Mouse (Mus musculus) 416B (cell line): ENCODE results near the gene Oaz2.
"Not testable (repeated sequence)": the region's sequence is repeated elsewhere in the genome, so short reads cannot be mapped to it uniquely, and the experiment has no call there.

ENCODE experiments used
- DNase-seq: peaks from one replicate; pipeline ENCODE4 v3.0.0; 2011; ENCODE audit warnings: low read depth

Gene Oaz2

GRCm38 (mm10) chr9:65651957-65652356, 15.8 kb upstream of the Oaz2 start:
- peak; percentile 57 for DNase-seq

- DNase-seq = no peak
These were observed 14.1 kb upstream of the Oaz2 start for GRCm38 (mm10) chr9:65653741-65654140.

GRCm38 (mm10) chr9:65654700-65655237, 13.0 kb upstream of the Oaz2 start:
- DNase-seq = no peak

GRCm38 (mm10) chr9:65655540-65655939, 12.3 kb upstream of the Oaz2 start:
- peak; percentile 68 for DNase-seq

GRCm38 (mm10) chr9:65657218-65657617, 10.6 kb upstream of the Oaz2 start:
- DNase-seq = no peak

GRCm38 (mm10) chr9:65661029-65661428, 6.8 kb upstream of the Oaz2 start:
- DNase-seq = peak; percentile 56

GRCm38 (mm10) chr9:65661493-65661892, 6.3 kb upstream of the Oaz2 start:
- no peak for DNase-seq

- peak; percentile 51 for DNase-seq
These were observed 3.6 kb upstream of the Oaz2 start for GRCm38 (mm10) chr9:65664163-65664562.

- DNase-seq = peak; percentile 73
These were observed 1.8 kb upstream of the Oaz2 start for GRCm38 (mm10) chr9:65666042-65666441.

- peak; percentile 69 for DNase-seq
These were observed 3.7 kb downstream of the Oaz2 start for GRCm38 (mm10) chr9:65671431-65671931.

- no peak for DNase-seq
These were observed 5.2 kb downstream of the Oaz2 start for GRCm38 (mm10) chr9:65672996-65673395.

- peak; percentile 53 for DNase-seq
These were observed 7.9 kb downstream of the Oaz2 start for GRCm38 (mm10) chr9:65675461-65676357.

GRCm38 (mm10) chr9:65676358-65677118, 8.7 kb downstream of the Oaz2 start:
- DNase-seq = peak; percentile 94

- DNase-seq = no peak
These were observed 9.3 kb downstream of the Oaz2 start for GRCm38 (mm10) chr9:65677119-65677462.

GRCm38 (mm10) chr9:65679181-65679761, 11.5 kb downstream of the Oaz2 start:
- DNase-seq = no peak

- peak; percentile 62 for DNase-seq
These were observed 13.3 kb downstream of the Oaz2 start for GRCm38 (mm10) chr9:65680938-65681633.

- DNase-seq = no peak
These were observed 13.8 kb downstream of the Oaz2 start for GRCm38 (mm10) chr9:65681634-65681940.

GRCm38 (mm10) chr9:65682183-65682582, 14.4 kb downstream of the Oaz2 start:
- DNase-seq = no peak

GRCm38 (mm10) chr9:65682994-65683393, 15.2 kb downstream of the Oaz2 start:
- DNase-seq = peak; percentile 68

GRCm38 (mm10) chr9:65684704-65685103, 16.9 kb downstream of the Oaz2 start:
- DNase-seq = no peak

GRCm38 (mm10) chr9:65689869-65690268, 22.1 kb downstream of the Oaz2 start:
- not testable (repeated sequence) for DNase-seq

- DNase-seq = no peak
These were observed 24.7 kb downstream of the Oaz2 start for GRCm38 (mm10) chr9:65692466-65692865.
